Mouse (Mus musculus): Measurements from ENCODE around the gene Tmem176b. TPM values are rescaled to one million over a fixed set of nuclear protein-coding genes. Genes with fewer than 3 reads are reported as not detected.
A peak's percentile ranks its signal among the peaks of the same experiment; 100 is the strongest.
"Not testable (repeated sequence)": the region's sequence is repeated elsewhere in the genome, so short reads cannot be mapped to it uniquely, and the experiment has no call there.

Tmem176b gene
- 199 TPM in 2 replicates for polyA plus RNA-seq (2012; rRNA removed)

DNA sequence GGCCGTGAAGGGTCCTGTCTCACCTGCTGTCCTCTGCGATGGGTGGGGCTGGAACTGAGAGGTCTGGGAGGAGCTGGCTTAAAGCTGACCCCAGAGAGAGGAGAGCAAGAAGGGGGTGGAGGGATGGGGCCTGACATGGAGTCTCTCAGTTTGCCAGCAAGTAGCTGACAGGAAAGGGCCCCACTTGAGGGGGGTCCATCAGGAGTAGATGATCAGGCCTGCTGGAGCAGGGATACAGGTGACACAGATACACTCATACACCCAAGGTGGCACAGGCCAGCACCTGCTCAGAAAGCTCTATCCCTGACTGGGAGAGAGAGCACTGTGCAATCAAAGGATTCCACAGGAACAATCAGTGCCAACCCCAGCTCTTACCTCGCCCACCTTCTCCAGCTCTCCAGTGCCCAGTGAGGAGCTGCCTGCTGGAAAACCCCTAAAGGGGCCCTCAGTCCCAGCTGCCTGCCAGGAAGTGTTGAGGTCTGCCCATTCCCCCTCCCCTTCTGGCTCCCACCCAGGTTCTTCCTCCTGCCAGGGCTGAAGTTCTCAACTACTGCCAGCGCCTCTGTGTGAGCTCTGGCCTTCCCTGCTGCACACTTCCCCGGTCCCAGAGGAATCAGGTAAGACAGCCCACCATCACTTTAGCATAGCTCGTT is at the start of gene Tmem176b:
Tmem176b (minus strand) TSS at position 524 of the 653 bp plus-strand sequence.
- H3K27ac ChIP-seq (ENCODE audit: insufficient read depth, low read length): peak within 1 kb of the TSS; percentile 66
- H3K4me1 ChIP-seq (ENCODE audit: control insufficient read depth, insufficient read depth, insufficient read length): peaks cover 2% of the 10 kb centered on the region; the same call in 1 of the 2 replicates
- peak in 1 of 2 experiments; percentile 43 for DNase-seq (ENCODE audit: low read depth in 1 of 2, low spot score in 2 of 2)
- TF ChIP-seq CTCF (IDR thresholded peaks at IDR 0.05; ENCODE audit: extremely low read depth, insufficient read depth, insufficient read length, insufficient replicate concordance) (no peak), POLR2A (IDR thresholded peaks at IDR 0.05; ENCODE audit: low read depth, low read length) (no peak)
- H3K27me3 ChIP-seq (ENCODE audit: control insufficient read depth, insufficient read depth, low read length): no peaks in the 10 kb centered on the region
- WGBS: 20% methylated on average over 6 of the region's 6 CpGs
- H3K4me3 ChIP-seq (ENCODE audit: extremely low read depth, insufficient read depth, insufficient read length): peak within 1 kb of the TSS; percentile 50
- no peaks in the 10 kb centered on the region for H3K36me3 ChIP-seq (ENCODE audit: control insufficient read depth, insufficient read depth, low read length)

DNA sequence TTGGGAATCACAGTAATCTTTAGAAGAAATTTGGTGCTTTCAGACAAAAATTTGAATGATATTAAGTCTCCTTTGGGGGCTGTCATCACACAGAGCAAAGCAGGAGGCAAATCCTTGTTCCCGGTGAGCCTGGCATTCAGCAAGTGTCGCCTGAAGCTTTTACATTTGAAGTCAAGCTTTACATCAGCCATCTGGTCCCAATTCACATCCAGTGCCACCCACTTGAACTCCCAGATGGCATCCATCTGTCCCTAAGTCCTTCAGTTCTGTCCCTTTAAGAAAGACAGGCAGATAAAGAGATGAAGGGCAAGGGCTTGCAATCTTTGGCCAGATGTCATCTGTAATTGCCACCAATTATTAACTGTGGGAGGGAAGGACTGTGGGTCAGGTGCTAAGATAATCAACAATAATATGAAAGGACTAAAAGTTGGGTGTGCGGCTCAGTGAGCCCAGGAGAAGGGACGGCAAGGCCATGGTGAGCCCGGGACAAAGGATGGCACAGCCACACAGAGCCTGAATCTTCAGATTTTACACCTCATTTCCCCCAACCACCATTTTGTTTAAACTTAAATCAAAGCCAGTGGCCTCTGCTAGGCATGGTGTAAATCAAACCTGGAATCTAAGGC is 35.3 kb upstream of the Tmem176b start:
- WGBS: 88% methylated on average over 5 of the region's 5 CpGs
- no peak for DNase-seq (ENCODE audit: low read depth in 1 of 2, low spot score in 2 of 2)
- H3K27ac ChIP-seq (ENCODE audit: insufficient read depth, low read length): no peak overlapping the region

DNA sequence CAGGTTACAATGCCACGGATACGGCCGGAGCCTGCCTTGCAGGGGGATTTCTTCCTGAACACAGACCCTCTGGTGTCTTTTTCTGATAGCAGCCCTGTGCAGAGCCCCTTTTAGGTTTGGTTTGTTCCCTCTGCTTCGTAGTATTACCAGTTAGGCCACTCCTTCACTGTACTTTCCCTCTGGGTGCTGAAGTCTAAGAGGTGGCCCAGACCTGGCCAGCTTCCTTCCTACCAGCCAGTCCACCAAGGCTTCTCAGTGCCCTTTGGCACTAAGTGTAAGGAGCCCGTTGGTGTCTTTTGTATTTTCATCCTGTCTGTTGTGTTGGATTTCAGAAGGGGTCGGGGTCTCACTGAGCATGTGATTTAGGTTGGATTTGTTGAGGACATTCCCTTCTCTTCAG is 34.2 kb upstream of the Tmem176b start:
- DNase-seq (ENCODE audit: low read depth in 1 of 2, low spot score in 2 of 2): no peak
- WGBS: 84% methylated on average over 6 of the region's 6 CpGs
- H3K4me3 ChIP-seq (ENCODE audit: extremely low read depth, insufficient read depth, insufficient read length): no peak overlapping the region
- H3K27me3 ChIP-seq (ENCODE audit: control insufficient read depth, insufficient read depth, low read length): no peaks in the 10 kb centered on the region
- no peak overlapping the region for H3K27ac ChIP-seq (ENCODE audit: insufficient read depth, low read length)
- no peaks in the 10 kb centered on the region for H3K4me1 ChIP-seq (ENCODE audit: control insufficient read depth, insufficient read depth, insufficient read length)
- no peaks in the 10 kb centered on the region for H3K36me3 ChIP-seq (ENCODE audit: control insufficient read depth, insufficient read depth, low read length)
- TF ChIP-seq CTCF (IDR thresholded peaks at IDR 0.05; ENCODE audit: extremely low read depth, insufficient read depth, insufficient read length, insufficient replicate concordance) (no peak), POLR2A (IDR thresholded peaks at IDR 0.05; ENCODE audit: low read depth, low read length) (no peak)

More for the DNA sequence above, 35.3 kb upstream of the Tmem176b start:
- H3K27me3 ChIP-seq (ENCODE audit: control insufficient read depth, insufficient read depth, low read length): no peaks in the 10 kb centered on the region
- no peaks in the 10 kb centered on the region for H3K4me1 ChIP-seq (ENCODE audit: control insufficient read depth, insufficient read depth, insufficient read length)
- no peak overlapping the region for H3K4me3 ChIP-seq (ENCODE audit: extremely low read depth, insufficient read depth, insufficient read length)
- TF ChIP-seq CTCF (IDR thresholded peaks at IDR 0.05; ENCODE audit: extremely low read depth, insufficient read depth, insufficient read length, insufficient replicate concordance) (no peak), POLR2A (IDR thresholded peaks at IDR 0.05; ENCODE audit: low read depth, low read length) (no peak)
- no peaks in the 10 kb centered on the region for H3K36me3 ChIP-seq (ENCODE audit: control insufficient read depth, insufficient read depth, low read length)

DNA sequence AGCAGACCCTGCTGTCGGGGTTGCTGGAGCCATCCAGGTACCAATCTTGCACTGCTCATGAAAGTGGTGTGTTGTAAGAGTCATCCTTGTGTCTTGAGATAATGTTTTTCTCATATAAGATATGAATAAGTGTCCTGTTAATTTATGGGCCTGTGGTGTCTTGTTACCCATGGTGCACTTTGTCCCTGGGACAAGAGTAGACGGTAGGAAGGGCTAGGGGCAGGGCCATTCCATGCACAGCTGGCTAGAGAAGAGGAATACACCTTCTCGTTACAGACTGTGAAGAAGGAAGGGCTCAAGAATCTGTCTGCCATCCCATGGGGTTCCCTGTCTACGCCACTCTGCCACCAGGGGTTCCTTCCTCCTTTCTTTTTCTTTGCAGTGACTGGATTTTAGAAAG is 33.3 kb upstream of the Tmem176b start:
- 69% methylated on average over 4 of the region's 4 CpGs for WGBS
- H3K27me3 ChIP-seq (ENCODE audit: control insufficient read depth, insufficient read depth, low read length): no peaks in the 10 kb centered on the region
- no peak for TF ChIP-seq POLR2A (IDR thresholded peaks at IDR 0.05; ENCODE audit: low read depth, low read length)
- no peak for TF ChIP-seq CTCF (IDR thresholded peaks at IDR 0.05; ENCODE audit: extremely low read depth, insufficient read depth, insufficient read length, insufficient replicate concordance)
- H3K4me1 ChIP-seq (ENCODE audit: control insufficient read depth, insufficient read depth, insufficient read length): no peaks in the 10 kb centered on the region
- no peaks in the 10 kb centered on the region for H3K36me3 ChIP-seq (ENCODE audit: control insufficient read depth, insufficient read depth, low read length)
- H3K4me3 ChIP-seq (ENCODE audit: extremely low read depth, insufficient read depth, insufficient read length): no peak overlapping the region
- no peak for DNase-seq (ENCODE audit: low read depth in 1 of 2, low spot score in 2 of 2)
- no peak overlapping the region for H3K27ac ChIP-seq (ENCODE audit: insufficient read depth, low read length)

DNA sequence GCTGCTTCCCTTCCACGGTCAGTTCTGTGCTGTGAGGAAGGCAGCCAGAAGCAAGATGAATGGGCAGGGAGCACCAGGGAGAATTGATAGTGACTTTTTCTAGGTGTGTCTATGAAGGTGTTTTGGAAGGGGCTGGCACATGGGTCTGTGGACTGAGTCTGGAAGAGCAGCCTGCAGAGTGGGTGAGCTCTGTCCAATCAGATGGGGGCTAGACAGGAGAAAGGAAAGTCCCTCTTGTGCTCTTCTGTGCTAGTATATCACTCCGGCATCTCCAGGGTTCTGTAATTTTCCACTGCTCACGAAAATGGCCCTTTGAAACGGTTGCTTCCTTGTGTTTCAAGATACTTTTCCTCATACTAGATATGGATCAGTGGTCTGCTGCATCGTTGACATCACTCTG is 31.3 kb upstream of the Tmem176b start, which contains the start of gene Aoc1:
Aoc1 (plus strand) TSS at position 301 of the 400 bp plus-strand sequence.
- DNase-seq (ENCODE audit: low read depth in 1 of 2, low spot score in 2 of 2): no peak
- Histone ChIP-seq H3K4me1 (ENCODE audit: control insufficient read depth, insufficient read depth, insufficient read length) (no peaks in the 10 kb centered on the region), H3K27ac (ENCODE audit: insufficient read depth, low read length) (no peak within 1 kb of the TSS), H3K27me3 (ENCODE audit: control insufficient read depth, insufficient read depth, low read length) (no peaks in the 10 kb centered on the region), H3K4me3 (ENCODE audit: extremely low read depth, insufficient read depth, insufficient read length) (no peak within 1 kb of the TSS), H3K36me3 (ENCODE audit: control insufficient read depth, insufficient read depth, low read length) (no peaks in the 10 kb centered on the region)
- TF ChIP-seq POLR2A (IDR thresholded peaks at IDR 0.05; ENCODE audit: low read depth, low read length): no peak
- no peak for TF ChIP-seq CTCF (IDR thresholded peaks at IDR 0.05; ENCODE audit: extremely low read depth, insufficient read depth, insufficient read length, insufficient replicate concordance)
- WGBS: 79% methylated on average over 5 of the region's 5 CpGs

DNA sequence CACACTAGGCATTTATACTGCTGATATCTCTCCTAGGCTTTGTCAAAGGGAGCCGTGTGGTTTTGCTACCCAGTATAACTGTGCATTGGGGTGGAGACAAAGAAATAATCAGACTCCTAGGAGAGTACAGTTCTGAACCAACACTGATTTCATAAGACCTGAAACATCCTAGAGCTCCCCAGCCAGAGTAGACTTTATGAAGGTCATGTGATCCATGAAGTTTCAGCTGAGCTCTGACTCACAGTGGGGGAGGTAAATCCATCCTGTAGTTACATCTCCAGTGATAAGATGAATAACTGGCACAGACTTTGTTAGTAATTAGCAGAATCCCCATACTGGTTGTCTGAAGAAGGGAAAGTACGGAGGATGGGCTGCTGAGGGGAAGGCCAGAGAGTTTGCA is 28.5 kb upstream of the Tmem176b start:
- 83% methylated on average over 2 of the region's 2 CpGs for WGBS
- Histone ChIP-seq H3K27ac (ENCODE audit: insufficient read depth, low read length) (no peak overlapping the region), H3K4me3 (ENCODE audit: extremely low read depth, insufficient read depth, insufficient read length) (no peak overlapping the region), H3K27me3 (ENCODE audit: control insufficient read depth, insufficient read depth, low read length) (no peaks in the 10 kb centered on the region), H3K4me1 (ENCODE audit: control insufficient read depth, insufficient read depth, insufficient read length) (no peaks in the 10 kb centered on the region), H3K36me3 (ENCODE audit: control insufficient read depth, insufficient read depth, low read length) (no peaks in the 10 kb centered on the region)
- no peak for DNase-seq (ENCODE audit: low read depth in 1 of 2, low spot score in 2 of 2)
- TF ChIP-seq CTCF (IDR thresholded peaks at IDR 0.05; ENCODE audit: extremely low read depth, insufficient read depth, insufficient read length, insufficient replicate concordance) (no peak), POLR2A (IDR thresholded peaks at IDR 0.05; ENCODE audit: low read depth, low read length) (no peak)

DNA sequence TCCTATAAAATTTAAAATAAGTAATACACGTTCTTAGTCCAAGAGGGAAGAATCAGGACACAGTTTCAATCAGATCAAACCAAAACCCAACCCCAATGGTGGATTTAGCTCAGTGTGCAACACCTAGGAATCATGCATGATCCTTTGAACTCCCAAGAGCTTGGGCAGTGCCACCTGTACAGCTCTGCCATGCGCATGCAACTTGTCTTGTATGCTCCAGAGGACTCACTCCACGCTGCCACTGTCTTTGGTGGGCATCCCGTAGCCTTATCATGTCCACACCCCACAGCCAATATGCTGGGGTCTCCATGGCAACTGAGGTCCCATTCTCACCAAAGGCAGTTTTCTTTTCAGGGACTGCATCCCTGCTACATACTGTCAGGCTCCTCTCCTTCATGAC is 25.9 kb upstream of the Tmem176b start:
- no peak for DNase-seq (ENCODE audit: low read depth in 1 of 2, low spot score in 2 of 2)
- TF ChIP-seq CTCF (IDR thresholded peaks at IDR 0.05; ENCODE audit: extremely low read depth, insufficient read depth, insufficient read length, insufficient replicate concordance): no peak
- TF ChIP-seq POLR2A (IDR thresholded peaks at IDR 0.05; ENCODE audit: low read depth, low read length): no peak
- no peak overlapping the region for H3K27ac ChIP-seq (ENCODE audit: insufficient read depth, low read length)
- no peak overlapping the region for H3K4me3 ChIP-seq (ENCODE audit: extremely low read depth, insufficient read depth, insufficient read length)
- WGBS: 84% methylated on average over 4 of the region's 4 CpGs
- no peaks in the 10 kb centered on the region for H3K4me1 ChIP-seq (ENCODE audit: control insufficient read depth, insufficient read depth, insufficient read length)
- no peaks in the 10 kb centered on the region for H3K27me3 ChIP-seq (ENCODE audit: control insufficient read depth, insufficient read depth, low read length)
- no peaks in the 10 kb centered on the region for H3K36me3 ChIP-seq (ENCODE audit: control insufficient read depth, insufficient read depth, low read length)

DNA sequence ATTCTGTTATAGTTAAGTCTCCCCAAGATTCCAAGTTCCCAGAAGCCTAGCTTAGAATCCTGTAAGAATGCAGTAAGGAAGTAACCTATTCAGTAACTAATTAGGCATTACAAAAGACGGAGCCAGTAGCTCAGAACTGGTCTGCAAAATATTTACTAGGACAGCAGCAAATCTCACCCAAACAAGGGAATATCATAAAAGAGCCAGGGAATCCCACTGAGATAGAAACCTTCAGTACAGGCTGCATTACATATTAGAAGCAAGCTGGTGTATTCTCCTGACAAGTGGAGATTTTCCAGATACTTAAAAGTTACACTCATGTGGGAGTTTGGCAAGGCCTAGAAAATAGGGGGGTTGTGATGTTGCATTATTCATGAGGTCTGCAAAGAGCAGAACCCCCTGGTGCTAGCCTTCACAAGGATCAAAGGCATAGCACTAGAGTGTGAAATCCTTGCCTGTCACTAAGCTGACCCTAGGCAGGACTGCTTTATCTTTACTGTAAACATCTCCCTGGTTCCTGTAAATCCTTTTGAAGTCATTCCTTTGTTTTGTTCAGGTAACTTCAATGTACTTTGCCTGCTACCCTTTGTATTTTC is 25.2 kb upstream of the Tmem176b start:
- H3K27ac ChIP-seq (ENCODE audit: insufficient read depth, low read length); DNase-seq (ENCODE audit: low read depth in 1 of 2, low spot score in 2 of 2); H3K27me3 ChIP-seq (ENCODE audit: control insufficient read depth, insufficient read depth, low read length); H3K4me3 ChIP-seq (ENCODE audit: extremely low read depth, insufficient read depth, insufficient read length); H3K4me1 ChIP-seq (ENCODE audit: control insufficient read depth, insufficient read depth, insufficient read length); H3K36me3 ChIP-seq (ENCODE audit: control insufficient read depth, insufficient read depth, low read length): not testable (repeated sequence)
- WGBS: 78% methylated on average over 1 of the region's 1 CpGs
